Mouse (Mus musculus): ENCODE measurements around the gene Irf7. TPM values are rescaled to one million over a fixed set of nuclear protein-coding genes. Genes with fewer than 3 reads are reported as not detected.
A peak's percentile ranks its signal among the peaks of the same experiment; 100 is the strongest.

Irf7 gene
- polyA plus RNA-seq, 1 experiment from 2014 or later, result 2.7 TPM

DNA sequence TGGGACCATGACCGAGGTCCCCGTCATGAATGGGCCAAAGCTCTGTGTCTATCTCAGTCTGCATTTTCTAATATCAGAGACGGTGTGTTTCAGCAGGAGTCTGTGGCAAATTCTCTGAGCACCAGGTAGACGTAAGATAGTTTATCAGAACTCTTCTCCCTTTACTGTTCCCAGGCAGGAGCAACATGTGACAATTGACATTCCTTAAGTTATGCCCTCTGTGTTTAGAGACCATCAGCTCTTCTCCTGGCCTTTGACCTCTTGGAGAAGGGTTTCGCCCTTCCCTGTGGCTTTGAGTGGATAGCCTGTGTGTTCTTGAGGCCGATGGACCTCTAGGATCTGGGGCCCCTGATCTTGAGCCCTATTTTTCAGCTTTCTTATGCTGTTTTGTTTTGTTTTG is 36.6 kb downstream of the Irf7 start:
- Histone ChIP-seq H3K27me3 (ENCODE audit: control insufficient read depth, insufficient read depth, low read length) (no peaks in the 10 kb centered on the region), H3K27ac (ENCODE audit: low read depth, low read length) (no peak overlapping the region), H3K9me3 (ENCODE audit: control insufficient read depth, low read length) (no peaks in the 10 kb centered on the region), H3K36me3 (ENCODE audit: control insufficient read depth, insufficient read depth, low read length) (peaks cover 40% of the 10 kb centered on the region), H3K4me3 (ENCODE audit: low read length) (peak overlapping the region; percentile 100), H3K4me1 (ENCODE audit: control insufficient read depth, insufficient read depth, low read length) (peaks cover 18% of the 10 kb centered on the region), H3K4me2 (replicated peaks; ENCODE audit: low read depth, low read length) (peak overlapping the region; percentile 80), H3K9ac (ENCODE audit: low read depth, low read length) (peak overlapping the region; percentile 98)
- 60% methylated on average over 6 of the region's 6 CpGs for WGBS
- no peak for ATAC-seq (ENCODE audit: low FRiP score, low TSS enrichment)

DNA sequence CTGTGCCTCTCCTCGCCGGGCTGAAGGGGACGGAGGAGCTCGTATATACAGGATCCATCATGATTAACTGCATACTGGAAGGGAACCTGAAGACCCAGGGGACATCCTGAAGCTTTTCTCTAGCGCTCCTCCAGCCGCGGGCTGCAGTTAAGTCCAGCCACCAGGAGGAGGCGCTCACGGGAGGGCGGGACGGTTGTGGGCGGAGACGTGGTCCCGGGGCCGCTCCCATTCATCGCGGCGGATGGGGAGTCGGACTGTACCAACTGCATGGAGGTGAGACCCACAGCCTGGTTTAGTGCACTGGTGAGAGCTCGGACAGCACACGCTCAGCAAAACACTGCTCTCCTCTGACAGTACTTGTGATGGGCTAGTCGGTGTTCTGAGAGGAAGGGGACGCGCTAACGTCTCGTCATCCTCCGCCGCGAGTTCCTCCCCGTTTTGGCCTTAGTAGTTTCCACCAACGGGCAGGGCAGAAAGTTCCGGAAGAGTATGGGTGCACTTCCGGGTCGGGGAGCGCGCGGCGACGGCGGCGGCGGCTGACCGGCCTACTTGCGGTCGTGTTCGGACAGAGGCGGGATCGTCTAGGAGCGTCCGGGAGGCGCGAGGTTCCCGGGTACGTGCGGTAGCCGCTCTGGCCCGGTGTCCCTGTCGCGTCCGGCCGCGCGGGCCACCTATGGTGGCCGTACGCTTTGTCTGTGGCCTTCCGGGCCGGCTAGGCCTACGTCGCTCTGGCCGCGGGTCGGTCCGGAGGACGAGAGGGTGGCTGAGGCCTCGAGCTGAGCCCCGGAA is 37.8 kb downstream of the Irf7 start, which contains the start of gene Phrf1:
Gene Phrf1 (plus strand): TSS at position 506 of the 789 bp plus-strand sequence.
- Histone ChIP-seq H3K36me3 (ENCODE audit: control insufficient read depth, insufficient read depth, low read length) (peaks cover 28% of the 10 kb centered on the region), H3K4me3 (ENCODE audit: low read length) (peak within 1 kb of the TSS; percentile 100), H3K4me1 (ENCODE audit: control insufficient read depth, insufficient read depth, low read length) (peaks cover 18% of the 10 kb centered on the region), H3K9ac (ENCODE audit: low read depth, low read length) (peak within 1 kb of the TSS; percentile 98), H3K27ac (ENCODE audit: low read depth, low read length) (peak within 1 kb of the TSS; percentile 73), H3K27me3 (ENCODE audit: control insufficient read depth, insufficient read depth, low read length) (no peaks in the 10 kb centered on the region), H3K4me2 (replicated peaks; ENCODE audit: low read depth, low read length) (peak within 1 kb of the TSS; percentile 80), H3K9me3 (ENCODE audit: control insufficient read depth, low read length) (no peaks in the 10 kb centered on the region)
- WGBS, result under 1% methylated on average over 74 of the region's 76 CpGs
- ATAC-seq (ENCODE audit: low FRiP score, low TSS enrichment), result peak; percentile 94

DNA sequence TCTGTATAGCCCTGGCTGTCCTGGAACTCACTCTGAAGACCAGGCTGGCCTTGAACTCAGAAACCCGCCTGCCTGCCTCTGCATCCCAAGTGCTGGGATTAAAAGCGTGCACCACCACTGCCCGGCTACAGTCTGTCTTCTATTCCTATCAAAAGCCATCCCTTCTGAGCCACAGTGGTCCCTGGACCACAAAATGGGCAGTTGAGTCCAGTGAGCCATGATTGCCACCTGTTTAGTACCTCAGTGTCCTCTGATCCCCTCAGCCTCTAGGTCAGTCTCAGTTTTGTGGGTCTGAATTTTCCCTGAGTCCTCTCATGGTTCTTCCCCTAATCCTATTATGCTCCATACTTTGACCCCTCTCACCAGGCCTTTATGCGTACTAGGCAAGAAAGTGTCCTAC is 38.5 kb downstream of the Irf7 start:
- 84% methylated on average over 4 of the region's 4 CpGs for WGBS
- Histone ChIP-seq H3K27me3 (ENCODE audit: control insufficient read depth, insufficient read depth, low read length) (no peaks in the 10 kb centered on the region), H3K4me2 (replicated peaks; ENCODE audit: low read depth, low read length) (no peak overlapping the region), H3K36me3 (ENCODE audit: control insufficient read depth, insufficient read depth, low read length) (peaks cover 21% of the 10 kb centered on the region), H3K27ac (ENCODE audit: low read depth, low read length) (no peak overlapping the region), H3K4me3 (ENCODE audit: low read length) (peak overlapping the region; percentile 100; the same call in 1 of the 2 replicates), H3K9ac (ENCODE audit: low read depth, low read length) (peak overlapping the region; percentile 98; the same call in 1 of the 2 replicates), H3K9me3 (ENCODE audit: control insufficient read depth, low read length) (no peaks in the 10 kb centered on the region), H3K4me1 (ENCODE audit: control insufficient read depth, insufficient read depth, low read length) (peaks cover 18% of the 10 kb centered on the region)
- no peak for ATAC-seq (ENCODE audit: low FRiP score, low TSS enrichment)

DNA sequence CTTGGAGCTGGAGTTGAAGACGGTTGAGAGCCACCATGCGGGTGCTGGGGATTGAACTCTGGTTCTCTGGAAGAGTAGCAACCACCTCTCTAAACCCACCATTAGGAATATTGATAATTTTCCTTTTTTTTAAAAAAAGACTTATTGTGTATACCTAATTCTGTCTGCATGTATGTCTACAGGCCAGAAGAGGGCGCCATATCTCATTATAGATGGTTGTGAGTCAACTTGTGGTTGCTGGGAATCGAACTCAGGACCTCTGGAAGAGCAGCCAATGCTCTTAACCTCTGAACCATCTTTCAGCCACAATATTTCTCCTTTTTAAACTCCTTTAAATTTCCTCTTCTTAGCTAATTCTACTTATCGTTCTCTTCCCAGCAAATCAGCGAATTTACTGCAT is 39.7 kb downstream of the Irf7 start:
- no peak overlapping the region for H3K9ac ChIP-seq (ENCODE audit: low read depth, low read length)
- 81% methylated on average over 6 of the region's 6 CpGs for WGBS
- H3K4me3 ChIP-seq (ENCODE audit: low read length), result no peak overlapping the region
- no peaks in the 10 kb centered on the region for H3K9me3 ChIP-seq (ENCODE audit: control insufficient read depth, low read length)
- no peak overlapping the region for H3K4me2 ChIP-seq (replicated peaks; ENCODE audit: low read depth, low read length)
- ATAC-seq (ENCODE audit: low FRiP score, low TSS enrichment), result no peak
- peaks cover 25% of the 10 kb centered on the region for H3K4me1 ChIP-seq (ENCODE audit: control insufficient read depth, insufficient read depth, low read length)
- H3K27ac ChIP-seq (ENCODE audit: low read depth, low read length), result no peak overlapping the region
- H3K36me3 ChIP-seq (ENCODE audit: control insufficient read depth, insufficient read depth, low read length), result peaks cover 9% of the 10 kb centered on the region
- no peaks in the 10 kb centered on the region for H3K27me3 ChIP-seq (ENCODE audit: control insufficient read depth, insufficient read depth, low read length)

DNA sequence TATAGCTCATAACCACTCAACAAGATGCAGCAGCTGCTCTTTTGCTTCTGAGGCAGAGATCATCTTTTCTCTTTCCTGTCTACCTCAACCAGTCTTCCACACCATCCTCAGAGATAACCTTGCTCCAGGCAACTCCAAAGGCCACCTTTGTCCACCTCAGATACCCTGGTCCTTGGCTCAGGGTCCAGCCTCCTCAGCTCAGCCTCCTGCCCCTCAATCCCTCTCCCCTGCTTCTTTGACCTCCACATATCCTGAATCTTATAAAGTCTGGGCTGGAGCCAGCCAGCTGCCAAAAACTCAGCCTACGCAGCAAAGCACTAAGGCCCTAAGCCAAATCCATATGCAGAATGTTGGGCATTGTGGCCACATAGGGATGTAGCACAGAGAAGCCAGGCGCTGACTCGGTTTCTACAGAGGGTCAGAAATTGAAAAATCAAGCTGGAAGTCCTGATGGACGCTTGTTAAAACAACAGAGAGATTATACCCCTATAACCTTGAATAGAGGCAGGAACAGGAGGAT is 43.5 kb downstream of the Irf7 start:
- WGBS, result 86% methylated on average over 4 of the region's 4 CpGs
- Histone ChIP-seq H3K4me2 (replicated peaks; ENCODE audit: low read depth, low read length) (no peak overlapping the region; the same call in 1 of the 2 replicates), H3K4me3 (ENCODE audit: low read length) (no peak overlapping the region), H3K27ac (ENCODE audit: low read depth, low read length) (peak overlapping the region; percentile 77; the same call in 1 of the 2 replicates), H3K36me3 (ENCODE audit: control insufficient read depth, insufficient read depth, low read length) (peaks cover 10% of the 10 kb centered on the region; the same call in 1 of the 2 replicates), H3K9ac (ENCODE audit: low read depth, low read length) (peak overlapping the region; percentile 48; the same call in 1 of the 2 replicates), H3K4me1 (ENCODE audit: control insufficient read depth, insufficient read depth, low read length) (peaks cover 17% of the 10 kb centered on the region; the same call in 1 of the 2 replicates), H3K27me3 (ENCODE audit: control insufficient read depth, insufficient read depth, low read length) (no peaks in the 10 kb centered on the region), H3K9me3 (ENCODE audit: control insufficient read depth, low read length) (no peaks in the 10 kb centered on the region)
- no peak for ATAC-seq (ENCODE audit: low FRiP score, low TSS enrichment)

DNA sequence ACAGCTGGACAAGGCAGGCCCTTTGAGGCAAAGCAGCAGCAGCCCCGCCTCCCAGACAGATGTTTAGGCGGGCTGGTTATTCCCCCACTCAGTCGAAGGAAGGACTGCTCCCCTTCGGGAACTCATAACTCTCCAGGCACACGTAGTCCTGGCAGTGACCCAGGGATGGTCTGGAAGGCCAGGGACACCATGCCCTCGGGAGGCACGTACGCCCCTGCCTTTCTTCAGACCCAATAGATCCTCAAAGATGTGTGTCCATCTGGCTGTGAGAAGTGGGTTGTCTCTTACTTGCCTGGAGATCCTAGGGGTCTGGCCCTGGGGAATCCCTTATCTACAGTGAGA is 44.2 kb downstream of the Irf7 start:
- H3K9me3 ChIP-seq (ENCODE audit: control insufficient read depth, low read length), result no peaks in the 10 kb centered on the region
- H3K27ac ChIP-seq (ENCODE audit: low read depth, low read length), result peak overlapping the region; percentile 77
- no peak for ATAC-seq (ENCODE audit: low FRiP score, low TSS enrichment)
- H3K4me3 ChIP-seq (ENCODE audit: low read length), result peak overlapping the region; percentile 19; the same call in 1 of the 2 replicates
- H3K9ac ChIP-seq (ENCODE audit: low read depth, low read length), result peak overlapping the region; percentile 48
- peaks cover 12% of the 10 kb centered on the region; the same call in 1 of the 2 replicates for H3K36me3 ChIP-seq (ENCODE audit: control insufficient read depth, insufficient read depth, low read length)
- 6% methylated on average over 8 of the region's 8 CpGs for WGBS
- H3K4me1 ChIP-seq (ENCODE audit: control insufficient read depth, insufficient read depth, low read length), result peaks cover 21% of the 10 kb centered on the region; the same call in 1 of the 2 replicates
- no peaks in the 10 kb centered on the region for H3K27me3 ChIP-seq (ENCODE audit: control insufficient read depth, insufficient read depth, low read length)
- peak overlapping the region; percentile 95 for H3K4me2 ChIP-seq (replicated peaks; ENCODE audit: low read depth, low read length)

DNA sequence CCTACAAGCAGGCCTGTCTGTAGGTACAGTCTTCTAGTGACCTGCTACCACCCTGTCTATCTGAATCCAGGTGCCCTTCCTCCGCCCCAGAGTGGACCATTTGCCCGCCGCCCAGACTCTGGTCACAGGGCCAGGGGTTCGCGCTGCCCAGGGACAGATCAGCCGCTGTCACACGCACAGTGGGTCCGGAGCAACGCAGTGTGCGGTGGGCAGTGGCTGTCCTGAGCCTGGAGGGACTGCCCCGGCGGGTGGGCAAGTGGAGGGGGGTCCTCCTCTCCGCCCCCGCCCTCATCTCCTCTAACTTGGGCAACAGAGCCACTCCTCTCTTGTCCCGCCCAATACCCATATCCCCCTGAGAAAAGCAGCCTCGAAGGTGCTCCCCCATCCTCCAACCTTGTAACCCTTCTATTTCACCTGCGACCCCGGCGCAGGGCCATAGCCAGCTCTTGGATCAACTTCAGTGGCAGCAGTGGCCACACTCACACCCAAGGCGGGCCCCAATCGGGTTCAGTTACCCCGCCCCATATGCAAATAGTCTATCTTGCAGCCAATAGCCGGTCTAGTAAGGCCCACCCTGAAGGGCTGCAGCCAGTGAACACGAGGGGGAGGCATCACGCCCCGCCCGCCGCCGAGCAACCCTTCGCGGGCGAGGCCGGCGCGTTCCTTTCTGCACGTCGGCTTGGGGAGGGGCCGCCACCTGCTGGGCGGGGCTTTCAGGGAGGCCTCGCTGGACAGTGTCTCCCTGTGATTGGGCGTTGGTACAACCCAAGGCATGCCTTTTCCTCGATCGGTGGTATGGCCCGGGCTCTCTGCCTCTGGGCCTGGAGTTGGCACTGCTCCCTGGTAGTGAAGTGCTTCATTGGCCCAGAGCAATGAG is 44.8 kb downstream of the Irf7 start:
- Histone ChIP-seq H3K27me3 (ENCODE audit: control insufficient read depth, insufficient read depth, low read length) (no peaks in the 10 kb centered on the region), H3K4me2 (replicated peaks; ENCODE audit: low read depth, low read length) (peak overlapping the region; percentile 95), H3K4me1 (ENCODE audit: control insufficient read depth, insufficient read depth, low read length) (peaks cover 27% of the 10 kb centered on the region), H3K9me3 (ENCODE audit: control insufficient read depth, low read length) (no peaks in the 10 kb centered on the region), H3K36me3 (ENCODE audit: control insufficient read depth, insufficient read depth, low read length) (peaks cover 12% of the 10 kb centered on the region; the same call in 1 of the 2 replicates), H3K4me3 (ENCODE audit: low read length) (peak overlapping the region; percentile 52), H3K9ac (ENCODE audit: low read depth, low read length) (peak overlapping the region; percentile 74), H3K27ac (ENCODE audit: low read depth, low read length) (peak overlapping the region; percentile 83)
- peak; percentile 97 for ATAC-seq (ENCODE audit: low FRiP score, low TSS enrichment)
- WGBS, result 4% methylated on average over 40 of the region's 44 CpGs

DNA sequence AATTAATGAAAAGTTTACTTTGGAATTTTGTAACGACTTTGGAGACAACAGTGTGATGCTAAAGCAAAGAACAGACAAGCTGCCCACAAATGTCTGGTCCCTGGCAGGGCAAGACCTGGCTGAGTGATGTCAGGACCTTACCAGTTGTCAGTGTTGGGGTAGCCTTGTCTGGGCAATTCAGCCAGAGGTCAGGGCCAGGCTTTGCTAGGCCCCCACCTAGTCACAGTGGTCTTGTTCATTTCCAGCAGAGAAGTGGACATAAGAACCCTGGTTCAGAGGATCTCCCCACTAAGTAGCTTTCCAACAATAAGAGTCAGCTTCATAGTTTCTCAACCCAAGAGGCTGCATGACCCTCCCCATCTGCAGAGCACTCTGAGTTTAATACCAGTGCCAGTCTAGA is 45.9 kb downstream of the Irf7 start:
- Histone ChIP-seq H3K9ac (ENCODE audit: low read depth, low read length) (peak overlapping the region; percentile 74; the same call in 1 of the 2 replicates), H3K4me1 (ENCODE audit: control insufficient read depth, insufficient read depth, low read length) (peaks cover 28% of the 10 kb centered on the region)

More for the DNA sequence above, 45.9 kb downstream of the Irf7 start:
- H3K36me3 ChIP-seq (ENCODE audit: control insufficient read depth, insufficient read depth, low read length), result peaks cover 12% of the 10 kb centered on the region; the same call in 1 of the 2 replicates
- no peaks in the 10 kb centered on the region for H3K9me3 ChIP-seq (ENCODE audit: control insufficient read depth, low read length)
- 88% methylated on average over 1 of the region's 1 CpGs for WGBS
- peak overlapping the region; percentile 52; the same call in 1 of the 2 replicates for H3K4me3 ChIP-seq (ENCODE audit: low read length)
- H3K4me2 ChIP-seq (replicated peaks; ENCODE audit: low read depth, low read length), result peak overlapping the region; percentile 95; the same call in 1 of the 2 replicates
- H3K27me3 ChIP-seq (ENCODE audit: control insufficient read depth, insufficient read depth, low read length), result no peaks in the 10 kb centered on the region
- no peak overlapping the region for H3K27ac ChIP-seq (ENCODE audit: low read depth, low read length)
- ATAC-seq (ENCODE audit: low FRiP score, low TSS enrichment), result no peak

Data from kidney, embryonic 14.5 days (tissue).